Mouse (Mus musculus): ENCODE measurements around the gene Lrrc63. TPM values are rescaled to one million over a fixed set of nuclear protein-coding genes. Genes with fewer than 3 reads are reported as not detected.
"Not testable (repeated sequence)": the region's sequence is repeated elsewhere in the genome, so short reads cannot be mapped to it uniquely, and the experiment has no call there.

The Lrrc63 gene
- polyA plus RNA-seq, 1 experiment, result 0.04 TPM

- no peak overlapping the region for H3K27ac ChIP-seq (ENCODE audit: insufficient read depth, low read length)
- TF ChIP-seq CTCF (IDR thresholded peaks at IDR 0.05; ENCODE audit: extremely low read depth, insufficient read depth, low read length) (no peak), POLR2A (IDR thresholded peaks at IDR 0.05; ENCODE audit: extremely low read depth, insufficient read depth, low read length) (no peak)
- H3K4me1 ChIP-seq (ENCODE audit: control insufficient read depth, insufficient read depth, low read length), result no peaks in the 10 kb centered on the region
These were observed 39.9 kb upstream of the Lrrc63 start for GRCm38 (mm10) chr14:75170546-75170945.

GRCm38 (mm10) chr14:75168501-75168900 is 37.8 kb upstream of the Lrrc63 start:
- Histone ChIP-seq H3K4me1 (ENCODE audit: control insufficient read depth, insufficient read depth, low read length) (no peaks in the 10 kb centered on the region), H3K4me3 (ENCODE audit: insufficient read depth, low read length) (no peak overlapping the region), H3K27ac (ENCODE audit: insufficient read depth, low read length) (no peak overlapping the region)
- TF ChIP-seq CTCF (IDR thresholded peaks at IDR 0.05; ENCODE audit: extremely low read depth, insufficient read depth, low read length) (no peak), POLR2A (IDR thresholded peaks at IDR 0.05; ENCODE audit: extremely low read depth, insufficient read depth, low read length) (no peak)

More at GRCm38 (mm10) chr14:75170546-75170945, 39.9 kb upstream of the Lrrc63 start:
- no peak overlapping the region for H3K4me3 ChIP-seq (ENCODE audit: insufficient read depth, low read length)

- Histone ChIP-seq H3K27ac (ENCODE audit: insufficient read depth, low read length) (no peak overlapping the region), H3K4me3 (ENCODE audit: insufficient read depth, low read length) (no peak overlapping the region), H3K4me1 (ENCODE audit: control insufficient read depth, insufficient read depth, low read length) (no peaks in the 10 kb centered on the region)
- no peak for TF ChIP-seq POLR2A (IDR thresholded peaks at IDR 0.05; ENCODE audit: extremely low read depth, insufficient read depth, low read length)
- TF ChIP-seq CTCF (IDR thresholded peaks at IDR 0.05; ENCODE audit: extremely low read depth, insufficient read depth, low read length), result no peak
These were observed 35.0 kb upstream of the Lrrc63 start for GRCm38 (mm10) chr14:75165574-75166131.

DNA sequence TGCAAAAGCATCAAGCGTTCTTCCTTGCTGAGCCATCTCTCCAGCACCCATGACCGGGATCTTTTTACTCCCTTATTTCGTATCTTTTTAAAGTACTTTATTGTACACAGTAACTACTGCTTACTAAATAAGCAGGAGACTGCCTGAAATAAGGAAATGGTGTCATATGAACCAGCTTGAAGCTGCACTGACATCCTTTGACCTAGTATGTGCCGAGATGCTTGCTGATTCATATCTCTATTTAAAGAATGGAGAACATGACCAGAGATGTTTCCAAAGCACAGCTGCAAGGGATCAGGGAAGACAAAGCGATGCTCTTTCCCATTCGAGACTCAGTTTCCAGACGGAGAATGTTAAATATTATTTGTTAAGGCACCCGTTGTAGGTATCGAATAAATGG is 33.7 kb upstream of the Lrrc63 start:
- H3K27ac ChIP-seq (ENCODE audit: insufficient read depth, low read length), result no peak overlapping the region
- TF ChIP-seq CTCF (IDR thresholded peaks at IDR 0.05; ENCODE audit: extremely low read depth, insufficient read depth, low read length) (no peak), POLR2A (IDR thresholded peaks at IDR 0.05; ENCODE audit: extremely low read depth, insufficient read depth, low read length) (no peak)
- no peaks in the 10 kb centered on the region for H3K4me1 ChIP-seq (ENCODE audit: control insufficient read depth, insufficient read depth, low read length)
- no peak overlapping the region for H3K4me3 ChIP-seq (ENCODE audit: insufficient read depth, low read length)

- TF ChIP-seq POLR2A (IDR thresholded peaks at IDR 0.05; ENCODE audit: extremely low read depth, insufficient read depth, low read length), result no peak
- no peak for TF ChIP-seq CTCF (IDR thresholded peaks at IDR 0.05; ENCODE audit: extremely low read depth, insufficient read depth, low read length)
- no peak overlapping the region for H3K4me3 ChIP-seq (ENCODE audit: insufficient read depth, low read length)
- no peaks in the 10 kb centered on the region for H3K4me1 ChIP-seq (ENCODE audit: control insufficient read depth, insufficient read depth, low read length)
- no peak overlapping the region for H3K27ac ChIP-seq (ENCODE audit: insufficient read depth, low read length)
These were observed 33.2 kb upstream of the Lrrc63 start for GRCm38 (mm10) chr14:75163866-75164265.

DNA sequence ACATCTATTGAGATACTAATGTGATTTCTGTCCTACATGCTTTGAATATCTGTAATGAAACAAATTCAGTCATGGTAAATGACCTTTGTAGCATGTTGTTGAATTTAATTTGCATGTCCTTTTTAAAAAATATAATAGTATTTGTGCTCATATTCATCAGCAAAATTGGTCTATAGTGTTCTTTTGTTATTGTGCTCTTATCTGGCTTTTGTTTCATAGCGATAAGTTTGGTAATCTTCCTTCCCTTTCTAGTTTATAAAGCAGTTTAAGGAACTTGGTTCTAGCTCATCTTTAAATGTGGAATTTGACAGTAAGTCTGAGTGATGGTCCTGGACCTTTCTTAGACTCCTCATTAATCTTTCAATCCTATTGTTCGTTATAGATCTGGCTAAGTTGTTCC is 28.7 kb upstream of the Lrrc63 start:
- Histone ChIP-seq H3K4me3 (ENCODE audit: insufficient read depth, low read length) (no peak overlapping the region), H3K27ac (ENCODE audit: insufficient read depth, low read length) (no peak overlapping the region), H3K4me1 (ENCODE audit: control insufficient read depth, insufficient read depth, low read length) (no peaks in the 10 kb centered on the region)
- TF ChIP-seq POLR2A (IDR thresholded peaks at IDR 0.05; ENCODE audit: extremely low read depth, insufficient read depth, low read length), result no peak
- no peak for TF ChIP-seq CTCF (IDR thresholded peaks at IDR 0.05; ENCODE audit: extremely low read depth, insufficient read depth, low read length)

GRCm38 (mm10) chr14:75154481-75154880 is 23.8 kb upstream of the Lrrc63 start:
- H3K4me3 ChIP-seq (ENCODE audit: insufficient read depth, low read length), result no peak overlapping the region
- H3K4me1 ChIP-seq (ENCODE audit: control insufficient read depth, insufficient read depth, low read length), result no peaks in the 10 kb centered on the region
- no peak for TF ChIP-seq CTCF (IDR thresholded peaks at IDR 0.05; ENCODE audit: extremely low read depth, insufficient read depth, low read length)
- no peak for TF ChIP-seq POLR2A (IDR thresholded peaks at IDR 0.05; ENCODE audit: extremely low read depth, insufficient read depth, low read length)

DNA sequence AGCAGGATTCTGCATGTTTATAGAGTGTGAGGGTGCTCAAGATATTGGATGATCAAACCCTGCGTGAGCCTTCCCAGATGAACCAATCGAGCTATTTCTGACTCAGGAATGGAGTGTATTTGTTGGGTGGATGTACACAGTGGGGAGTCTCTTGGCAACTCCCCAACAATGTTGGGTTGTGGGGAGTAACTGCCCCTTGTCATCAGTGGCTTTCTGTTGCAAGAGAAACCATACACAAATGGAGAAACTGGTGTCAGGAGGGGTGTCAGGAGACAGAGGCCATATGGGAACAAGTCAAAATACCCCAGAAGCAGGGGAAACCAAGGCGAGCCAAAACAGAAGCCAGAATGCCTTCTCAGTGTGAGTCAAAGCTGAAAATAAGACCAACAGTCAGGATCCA is 20.5 kb upstream of the Lrrc63 start:
- Histone ChIP-seq H3K4me3 (ENCODE audit: insufficient read depth, low read length) (no peak overlapping the region), H3K27ac (ENCODE audit: insufficient read depth, low read length) (no peak overlapping the region), H3K4me1 (ENCODE audit: control insufficient read depth, insufficient read depth, low read length) (no peaks in the 10 kb centered on the region; the same call in 1 of the 2 replicates)
- TF ChIP-seq POLR2A (IDR thresholded peaks at IDR 0.05; ENCODE audit: extremely low read depth, insufficient read depth, low read length) (no peak), CTCF (IDR thresholded peaks at IDR 0.05; ENCODE audit: extremely low read depth, insufficient read depth, low read length) (no peak)

More at GRCm38 (mm10) chr14:75154481-75154880, 23.8 kb upstream of the Lrrc63 start:
- no peak overlapping the region for H3K27ac ChIP-seq (ENCODE audit: insufficient read depth, low read length)

DNA sequence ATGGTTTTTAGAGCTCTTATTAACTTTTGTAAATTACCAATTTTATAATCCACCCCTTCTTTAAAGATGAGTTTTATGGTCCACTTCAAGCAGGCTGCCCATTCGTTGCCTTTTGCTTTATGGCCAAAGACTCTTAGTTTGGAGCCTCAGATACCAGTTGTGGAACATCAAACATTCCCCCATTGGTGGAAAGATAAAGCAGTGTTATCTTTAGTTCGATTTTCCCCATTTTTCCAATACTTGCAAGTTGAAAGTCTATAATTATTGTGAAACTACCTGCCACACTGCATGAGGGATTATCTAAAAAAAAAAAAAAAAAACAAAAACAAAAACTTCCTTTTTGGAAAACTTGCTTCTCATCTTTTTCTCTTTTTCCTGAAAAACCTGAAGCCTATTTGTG is 20.0 kb upstream of the Lrrc63 start:
- TF ChIP-seq CTCF (IDR thresholded peaks at IDR 0.05; ENCODE audit: extremely low read depth, insufficient read depth, low read length) (no peak), POLR2A (IDR thresholded peaks at IDR 0.05; ENCODE audit: extremely low read depth, insufficient read depth, low read length) (no peak)
- no peak overlapping the region for H3K4me3 ChIP-seq (ENCODE audit: insufficient read depth, low read length)
- H3K4me1 ChIP-seq (ENCODE audit: control insufficient read depth, insufficient read depth, low read length), result no peaks in the 10 kb centered on the region; the same call in 1 of the 2 replicates
- H3K27ac ChIP-seq (ENCODE audit: insufficient read depth, low read length), result no peak overlapping the region

DNA sequence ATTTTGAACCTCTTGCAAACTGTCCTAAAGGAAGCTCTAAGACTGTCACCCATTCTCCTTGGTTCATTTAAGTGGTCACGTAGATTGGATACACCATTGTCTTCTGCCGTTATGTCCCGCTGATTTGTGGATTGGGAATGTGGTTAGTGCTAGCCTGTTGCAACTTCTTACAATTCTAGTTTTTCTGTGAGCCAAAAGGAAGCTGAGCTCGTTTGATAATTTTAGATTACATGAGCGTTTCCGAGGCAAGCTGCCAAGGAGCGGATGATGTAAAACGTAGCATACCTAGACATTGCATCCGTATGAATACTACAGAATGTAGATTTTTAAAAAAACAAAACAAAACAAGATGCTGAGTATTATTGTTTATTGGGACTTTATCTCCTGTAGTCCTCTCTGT is 17.5 kb upstream of the Lrrc63 start:
- Histone ChIP-seq H3K4me3 (ENCODE audit: insufficient read depth, low read length) (no peak overlapping the region), H3K4me1 (ENCODE audit: control insufficient read depth, insufficient read depth, low read length) (no peaks in the 10 kb centered on the region; the same call in 1 of the 2 replicates), H3K27ac (ENCODE audit: insufficient read depth, low read length) (no peak overlapping the region)
- TF ChIP-seq POLR2A (IDR thresholded peaks at IDR 0.05; ENCODE audit: extremely low read depth, insufficient read depth, low read length) (no peak), CTCF (IDR thresholded peaks at IDR 0.05; ENCODE audit: extremely low read depth, insufficient read depth, low read length) (no peak)

- not testable (repeated sequence) for H3K27ac ChIP-seq (ENCODE audit: insufficient read depth, low read length); H3K4me3 ChIP-seq (ENCODE audit: insufficient read depth, low read length); H3K4me1 ChIP-seq (ENCODE audit: control insufficient read depth, insufficient read depth, low read length)
These were observed 17.0 kb upstream of the Lrrc63 start for GRCm38 (mm10) chr14:75147706-75148105.
